Mouse (Mus musculus) left cerebral cortex, postnatal 10 days (tissue): ENCODE data around the gene Cers6. TPM values are rescaled to one million over a fixed set of nuclear protein-coding genes. Genes with fewer than 3 reads are reported as not detected.

Experiments
- DNase-seq, 2 experiments: peaks; one replicate each; pipeline ENCODE4 v3.0.0; 2021 to 2022; ENCODE audit warnings: low spot score in 2 of 2, mixed read lengths in 1 of 2; ENCODE audit errors: extremely low spot score in 1 of 2
- intact Hi-C: fragments of 180-260 bp; cut with DNase I; formaldehyde crosslinking; loops from one replicate; pipeline ENCODE4 v1.15.1; 2025
- total RNA-seq, 2 experiments: library from RNA; stranded (reverse); gene quantifications; 2 replicates each; pipeline ENCODE4 v1.2.3; 2021

Gene Cers6
- total RNA-seq, 2 experiments from 2014 or later, result 63.9 to 67.0 TPM

- DNase-seq, result no peak
- intact Hi-C loops, result no loop called here
These were observed 121.7 kb downstream of the Cers6 start for GRCm38 (mm10) chr2:68982979-68983378.

GRCm38 (mm10) chr2:68983431-68983830, 122.2 kb downstream of the Cers6 start:
- intact Hi-C loops, result no loop called here
- DNase-seq, result no peak

- no peak for DNase-seq
- intact Hi-C loops, result no loop called here
These were observed 127.9 kb downstream of the Cers6 start for GRCm38 (mm10) chr2:68989117-68989516.

GRCm38 (mm10) chr2:68992629-68993028, 131.4 kb downstream of the Cers6 start:
- DNase-seq, result no peak
- intact Hi-C loops, result no loop called here

- intact Hi-C loops, result no loop called here
These were observed 133.2 kb downstream of the Cers6 start for GRCm38 (mm10) chr2:68994441-68994840.

GRCm38 (mm10) chr2:68995723-68996122, 134.5 kb downstream of the Cers6 start:
- DNase-seq, result no peak
- intact Hi-C loops, result no loop called here

More at GRCm38 (mm10) chr2:68994441-68994840, 133.2 kb downstream of the Cers6 start:
- DNase-seq, result peak in 1 of 2 experiments; percentile 43

- no peak for DNase-seq
- intact Hi-C loops, result no loop called here
These were observed 135.0 kb downstream of the Cers6 start for GRCm38 (mm10) chr2:68996268-68996667.

- DNase-seq, result no peak
- intact Hi-C loops, result no loop called here
These were observed 142.8 kb downstream of the Cers6 start for GRCm38 (mm10) chr2:69004001-69004400.

- intact Hi-C loops, result no loop called here
- no peak for DNase-seq
These were observed 150.2 kb downstream of the Cers6 start for GRCm38 (mm10) chr2:69011392-69011791.

GRCm38 (mm10) chr2:69011860-69012259, 150.6 kb downstream of the Cers6 start:
- no peak for DNase-seq
- intact Hi-C loops, result no loop called here

GRCm38 (mm10) chr2:69014241-69014640, 153.0 kb downstream of the Cers6 start:
- intact Hi-C loops, result no loop called here
- DNase-seq, result no peak

- intact Hi-C loops, result no loop called here
- DNase-seq, result peak in 1 of 2 experiments; percentile 48
These were observed 154.0 kb downstream of the Cers6 start for GRCm38 (mm10) chr2:69015172-69015724.

- DNase-seq, result no peak
- intact Hi-C loops, result no loop called here
These were observed 154.6 kb downstream of the Cers6 start for GRCm38 (mm10) chr2:69015822-69016221.

- DNase-seq, result no peak
- intact Hi-C loops, result no loop called here
These were observed 157.9 kb downstream of the Cers6 start for GRCm38 (mm10) chr2:69019026-69019565.

GRCm38 (mm10) chr2:69019821-69020489, 158.7 kb downstream of the Cers6 start:
- intact Hi-C loops, result no loop called here
- DNase-seq, result no peak

- intact Hi-C loops, result no loop called here
- DNase-seq, result no peak
These were observed 159.5 kb downstream of the Cers6 start for GRCm38 (mm10) chr2:69020636-69021310.

GRCm38 (mm10) chr2:69021516-69021915, 160.3 kb downstream of the Cers6 start:
- DNase-seq, result no peak
- intact Hi-C loops, result no loop called here

- intact Hi-C loops, result no loop called here
- DNase-seq, result no peak
These were observed 163.6 kb downstream of the Cers6 start for GRCm38 (mm10) chr2:69024856-69025255.

GRCm38 (mm10) chr2:69032562-69032961, 171.3 kb downstream of the Cers6 start:
- intact Hi-C loops, result no loop called here

GRCm38 (mm10) chr2:69035457-69035856, 174.2 kb downstream of the Cers6 start:
- DNase-seq, result no peak
- intact Hi-C loops, result no loop called here

More at GRCm38 (mm10) chr2:69032562-69032961, 171.3 kb downstream of the Cers6 start:
- DNase-seq, result no peak
